Mouse (Mus musculus) E14TG2a.4 (cell line): ENCODE measurements at regions not wholly inside any gene's neighbourhood (a gene's known extent, or its start where the extent isn't known, plus 50 kb on each side); places are given as distances from the start of the nearest gene placed in this dataset.
"Not testable (repeated sequence)": the region's sequence is repeated elsewhere in the genome, so short reads cannot be mapped to it uniquely, and the experiment has no call there.

ENCODE experiments used
- H3K27me3 ChIP-seq: 2 replicates; pipeline ENCODE4 v1.6.1; 2014; ENCODE audit warnings: low read length, control low read depth; ENCODE audit not compliant: insufficient read depth
- H3K36me3 ChIP-seq: 2 replicates; pipeline ENCODE4 v1.6.1; 2014; ENCODE audit warnings: low read length, control low read depth; ENCODE audit not compliant: insufficient read depth
- H3K4me1 ChIP-seq: replicated peaks from 2 replicates; pipeline ENCODE4 v1.6.1; 2014; ENCODE audit warnings: low read depth, low read length, control low read depth
- H3K4me3 ChIP-seq: replicated peaks from 2 replicates; pipeline ENCODE4 v1.5.1; 2014; ENCODE audit warnings: mild to moderate bottlenecking, low read length
- H3K9me3 ChIP-seq: 2 replicates; pipeline ENCODE4 v1.6.1; 2014; ENCODE audit warnings: low read length, control low read depth
- CTCF ChIP-seq: conservative IDR thresholded peaks from 2 replicates; pipeline ENCODE4 v1.5.1; 2014; ENCODE audit warnings: low read length
- NANOG ChIP-seq: IDR thresholded peaks from 2 replicates; pipeline ENCODE4 v1.6.1; 2014; ENCODE audit warnings: borderline replicate concordance, low read length, mixed read lengths
- POU5F1 ChIP-seq: IDR thresholded peaks from 2 replicates; pipeline ENCODE4 v1.6.1; 2014; ENCODE audit warnings: low read length, borderline replicate concordance

- Histone ChIP-seq H3K4me3 (no peak overlapping the region), H3K27me3 (no peaks in the 10 kb centered on the region), H3K36me3 (no peaks in the 10 kb centered on the region), H3K9me3 (no peaks in the 10 kb centered on the region; the same call in 1 of the 2 replicates), H3K4me1 (no peaks in the 10 kb centered on the region)
- no peak for TF ChIP-seq NANOG
- no peak for TF ChIP-seq CTCF
- TF ChIP-seq POU5F1, result no peak
Observed at GRCm38 (mm10) chr3:6004423-6004822, 253.8 kb downstream of the Gm8797 start.

GRCm38 (mm10) chr3:6018749-6019148, 268.1 kb downstream of the Gm8797 start:
- Histone ChIP-seq H3K36me3 (no peaks in the 10 kb centered on the region), H3K4me3 (no peak overlapping the region), H3K27me3 (no peaks in the 10 kb centered on the region), H3K4me1 (no peaks in the 10 kb centered on the region), H3K9me3 (no peaks in the 10 kb centered on the region)
- no peak for TF ChIP-seq POU5F1
- TF ChIP-seq NANOG, result no peak
- TF ChIP-seq CTCF, result no peak

- H3K27me3 ChIP-seq, H3K4me3 ChIP-seq, H3K4me1 ChIP-seq, H3K36me3 ChIP-seq: not testable (repeated sequence)
- peaks cover 32% of the 10 kb centered on the region for H3K9me3 ChIP-seq
Observed at GRCm38 (mm10) chr3:6041325-6041724, 290.7 kb downstream of the Gm8797 start.

- H3K4me1 ChIP-seq, result no peaks in the 10 kb centered on the region
- H3K36me3 ChIP-seq, result no peaks in the 10 kb centered on the region
- H3K27me3 ChIP-seq, result no peaks in the 10 kb centered on the region
- H3K4me3 ChIP-seq, result no peak overlapping the region
- no peak for TF ChIP-seq POU5F1
- no peak for TF ChIP-seq CTCF
- no peak for TF ChIP-seq NANOG
- H3K9me3 ChIP-seq, result peaks cover 75% of the 10 kb centered on the region
Observed at GRCm38 (mm10) chr3:6049472-6050045, 299.0 kb downstream of the Gm8797 start.

- H3K4me3 ChIP-seq, result no peak overlapping the region
- H3K4me1 ChIP-seq, result no peaks in the 10 kb centered on the region
- H3K27me3 ChIP-seq, result no peaks in the 10 kb centered on the region
- H3K36me3 ChIP-seq, result no peaks in the 10 kb centered on the region
- H3K9me3 ChIP-seq, result peaks cover 59% of the 10 kb centered on the region
- TF ChIP-seq POU5F1 (no peak), NANOG (peak; percentile 22; the same call in 1 of the 2 replicates)
Observed at GRCm38 (mm10) chr3:6051901-6052300, 301.3 kb downstream of the Gm8797 start.

- no peaks in the 10 kb centered on the region for H3K36me3 ChIP-seq
- TF ChIP-seq NANOG (no peak), POU5F1 (no peak), CTCF (no peak)
- H3K4me1 ChIP-seq, result peaks cover 8% of the 10 kb centered on the region
- H3K9me3 ChIP-seq, result peaks cover 3% of the 10 kb centered on the region; the same call in 1 of the 2 replicates
- no peaks in the 10 kb centered on the region for H3K27me3 ChIP-seq
- no peak overlapping the region for H3K4me3 ChIP-seq
Observed at GRCm38 (mm10) chr3:6083855-6084254, 333.2 kb downstream of the Gm8797 start.

GRCm38 (mm10) chr3:6087267-6087666, 336.7 kb downstream of the Gm8797 start:
- no peak overlapping the region for H3K4me3 ChIP-seq
- TF ChIP-seq CTCF (no peak), NANOG (peak; percentile 95)
- H3K4me1 ChIP-seq, result peaks cover 8% of the 10 kb centered on the region
- H3K36me3 ChIP-seq, result peaks cover 5% of the 10 kb centered on the region; the same call in 1 of the 2 replicates
- H3K27me3 ChIP-seq, result no peaks in the 10 kb centered on the region
- H3K9me3 ChIP-seq, result peaks cover 12% of the 10 kb centered on the region; the same call in 1 of the 2 replicates

GRCm38 (mm10) chr3:6093931-6094330, 343.3 kb downstream of the Gm8797 start:
- TF ChIP-seq POU5F1 (no peak), NANOG (no peak; the same call in 1 of the 2 replicates), CTCF (no peak)
- H3K4me1 ChIP-seq, result 0 out of 2 replicates have a peak, but pooled peaks cover 5% of the 10 kb centered on the region
- no peaks in the 10 kb centered on the region for H3K27me3 ChIP-seq

GRCm38 (mm10) chr3:6094410-6094809, 343.8 kb downstream of the Gm8797 start:
- not testable (repeated sequence) for H3K4me1 ChIP-seq, H3K4me3 ChIP-seq, H3K27me3 ChIP-seq
- Histone ChIP-seq H3K36me3 (peaks cover 11% of the 10 kb centered on the region; the same call in 1 of the 2 replicates), H3K9me3 (peaks cover 16% of the 10 kb centered on the region)

More at GRCm38 (mm10) chr3:6093931-6094330, 343.3 kb downstream of the Gm8797 start:
- H3K36me3 ChIP-seq, result peaks cover 11% of the 10 kb centered on the region; the same call in 1 of the 2 replicates
- H3K4me3 ChIP-seq, result no peak overlapping the region
- H3K9me3 ChIP-seq, result peaks cover 16% of the 10 kb centered on the region
